Mouse (Mus musculus): ENCODE data around the gene Sept11. TPM values are rescaled to one million over a fixed set of nuclear protein-coding genes. Genes with fewer than 3 reads are reported as not detected.

Sept11 gene
- polyA plus RNA-seq, 1 experiment from 2014 or later, result 261 TPM

- Histone ChIP-seq H3K27me3 (ENCODE audit: control insufficient read depth, insufficient read depth, low read length) (no peaks in the 10 kb centered on the region), H3K4me1 (ENCODE audit: control insufficient read depth, insufficient read depth, low read length) (no peaks in the 10 kb centered on the region), H3K36me3 (replicated peaks; ENCODE audit: control insufficient read depth, insufficient read depth, low read depth, low read length) (no peaks in the 10 kb centered on the region), H3K4me2 (ENCODE audit: low read depth, low read length) (no peak overlapping the region), H3K9ac (replicated peaks; ENCODE audit: low read length) (no peak overlapping the region), H3K4me3 (ENCODE audit: low read depth, low read length) (no peak overlapping the region), H3K9me3 (replicated peaks; ENCODE audit: control insufficient read depth, low read length) (no peaks in the 10 kb centered on the region), H3K27ac (replicated peaks; ENCODE audit: low read depth, low read length) (no peak overlapping the region)
- no peak for DNase-seq (ENCODE audit: low spot score)
- 67% methylated on average over 3 of the region's 3 CpGs for WGBS
- no peak for ATAC-seq (replicated peaks; ENCODE audit: insufficient number of reproducible peaks, low FRiP score, low TSS enrichment, low read depth)
These were observed 128.4 kb downstream of the Sept11 start for GRCm38 (mm10) chr5:93221661-93222060.

- H3K27me3 ChIP-seq (ENCODE audit: control insufficient read depth, insufficient read depth, low read length), result no peaks in the 10 kb centered on the region
- H3K36me3 ChIP-seq (replicated peaks; ENCODE audit: control insufficient read depth, insufficient read depth, low read depth, low read length), result no peaks in the 10 kb centered on the region
- no peak overlapping the region for H3K4me3 ChIP-seq (ENCODE audit: low read depth, low read length)
- H3K9me3 ChIP-seq (replicated peaks; ENCODE audit: control insufficient read depth, low read length), result no peaks in the 10 kb centered on the region
- 80% methylated on average over 2 of the region's 2 CpGs for WGBS
- H3K4me1 ChIP-seq (ENCODE audit: control insufficient read depth, insufficient read depth, low read length), result no peaks in the 10 kb centered on the region
- H3K4me2 ChIP-seq (ENCODE audit: low read depth, low read length), result no peak overlapping the region
- no peak overlapping the region for H3K27ac ChIP-seq (replicated peaks; ENCODE audit: low read depth, low read length)
- no peak for DNase-seq (ENCODE audit: low spot score)
- no peak for ATAC-seq (replicated peaks; ENCODE audit: insufficient number of reproducible peaks, low FRiP score, low TSS enrichment, low read depth)
- H3K9ac ChIP-seq (replicated peaks; ENCODE audit: low read length), result no peak overlapping the region
These were observed 131.3 kb downstream of the Sept11 start for GRCm38 (mm10) chr5:93224549-93224948.

Other genes with a start within 250 kb of the Sept11 start
- 0.45 and 0.66 TPM in 2 replicates for gene Sowahb, start 48.4 kb upstream of the Sept11 start, polyA plus RNA-seq (2014; fragmentation: Nextera tagmentation; extraction: Ambion mirVana)
- gene Ccni, start 113.1 kb downstream of the Sept11 start, polyA plus RNA-seq (2014; fragmentation: Nextera tagmentation; extraction: Ambion mirVana), result 167 TPM in 2 replicates
- gene 2010109A12Rik, start 113.1 kb downstream of the Sept11 start, polyA plus RNA-seq (2014; fragmentation: Nextera tagmentation; extraction: Ambion mirVana), result 1.4 and 1.7 TPM in 2 replicates
- gene Ccng2, start 173.8 kb downstream of the Sept11 start, polyA plus RNA-seq (2014; fragmentation: Nextera tagmentation; extraction: Ambion mirVana), result 85.7 and 102 TPM in 2 replicates

Data from embryonic facial prominence, embryonic 11.5 days (tissue).